In the genomic region with DNA sequence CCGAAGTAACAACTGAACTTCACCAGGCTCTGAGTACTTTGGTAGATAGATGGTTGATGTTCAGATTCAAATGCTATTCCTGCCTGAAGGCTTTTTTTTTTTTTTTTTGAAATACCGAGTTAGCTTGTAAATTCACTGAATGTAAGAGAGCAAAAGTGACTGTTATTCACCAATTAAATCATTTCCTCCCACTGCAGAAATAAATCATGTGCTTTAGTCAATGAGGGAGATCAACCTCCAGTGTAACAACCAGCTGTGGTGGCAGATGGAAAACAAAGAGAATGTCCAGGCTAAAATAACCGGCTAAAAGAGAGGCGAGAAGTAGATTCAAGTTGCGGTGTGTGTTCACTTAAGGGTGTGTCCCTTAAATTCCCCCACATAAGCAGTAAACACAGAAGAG, we compare ENCODE assay signal across 18 mouse cellular contexts.
DNase-seq lines count a peak whose midpoint lies in the region; ATAC-seq and TF ChIP-seq lines count a peak whose summit lies in the region.
"Had no signal": no experiment of that assay in that cellular context is flagged by ENCODE, and none has a peak within 500 bp of the region (broad histone marks: within the 10 kb centered on the region; RNA-seq: fewer than 3 reads in every experiment).

No protein-coding gene starts in this region.

- no peak overlapping the region for H3K4me3 ChIP-seq in kidney, embryonic 15.5 days (replicated peaks)
- H3K4me3 ChIP-seq in midbrain, embryonic 15.5 days = no peak overlapping the region
- H3K4me3 ChIP-seq: embryonic facial prominence, embryonic 10.5 days; embryonic facial prominence, embryonic 12.5 days; forebrain, embryonic 13.5 days; forebrain, embryonic 15.5 days had no signal

- no peaks in the 10 kb centered on the region for H3K36me3 ChIP-seq in kidney, embryonic 15.5 days
- H3K36me3 ChIP-seq in midbrain, embryonic 15.5 days (replicated peaks) = no peaks in the 10 kb centered on the region
- H3K36me3 ChIP-seq: embryonic facial prominence, embryonic 10.5 days; embryonic facial prominence, embryonic 12.5 days; forebrain, embryonic 15.5 days had no signal

- DNase-seq in kidney, adult 18-20 months = no peak
- peak; percentile 7 for DNase-seq in brain, embryonic 14.5 days (ENCODE audit: low read depth)
- peak; percentile 36 for DNase-seq in mesoderm, embryonic 11.5 days (ENCODE audit: low read depth, low spot score)
- DNase-seq: adrenal gland, adult 2 months; adrenal gland, postnatal 10 days; adrenal gland, postnatal 25 days; cerebellum, adult 11-12 months; cerebellum, adult 2 months; cerebellum, adult 9-10 months; cerebellum, postnatal 10 days; cerebellum, postnatal 25 days; forebrain, postnatal 0 days had no signal

- no peaks in the 10 kb centered on the region for H3K4me1 ChIP-seq in kidney, embryonic 15.5 days
- no peaks in the 10 kb centered on the region for H3K4me1 ChIP-seq in midbrain, embryonic 15.5 days
- H3K4me1 ChIP-seq: embryonic facial prominence, embryonic 10.5 days; embryonic facial prominence, embryonic 12.5 days; forebrain, embryonic 13.5 days; forebrain, embryonic 15.5 days had no signal

- TF ChIP-seq POLR2A in brain, embryonic 14.5 days (IDR thresholded peaks at IDR 0.05; ENCODE audit: borderline replicate concordance, extremely low read depth, insufficient read depth, insufficient read length, poor library complexity, severe bottlenecking) = no peak

- H3K9me3 ChIP-seq in kidney, embryonic 15.5 days (replicated peaks) = no peaks in the 10 kb centered on the region
- H3K9me3 ChIP-seq in midbrain, embryonic 15.5 days = no peaks in the 10 kb centered on the region
- H3K9me3 ChIP-seq: embryonic facial prominence, embryonic 10.5 days; embryonic facial prominence, embryonic 12.5 days; forebrain, embryonic 13.5 days; forebrain, embryonic 15.5 days had no signal

- no peak overlapping the region for H3K4me2 ChIP-seq in kidney, embryonic 15.5 days
- no peak overlapping the region for H3K4me2 ChIP-seq in midbrain, embryonic 15.5 days
- H3K4me2 ChIP-seq: embryonic facial prominence, embryonic 12.5 days; forebrain, embryonic 13.5 days; forebrain, embryonic 15.5 days had no signal

- no peak overlapping the region for H3K9ac ChIP-seq in kidney, embryonic 15.5 days
- no peak overlapping the region for H3K9ac ChIP-seq in midbrain, embryonic 15.5 days
- H3K9ac ChIP-seq: embryonic facial prominence, embryonic 12.5 days; forebrain, embryonic 13.5 days; forebrain, embryonic 15.5 days; forebrain, postnatal 0 days had no signal

- H3K27ac ChIP-seq in kidney, embryonic 15.5 days = no peak overlapping the region
- H3K27ac ChIP-seq in midbrain, embryonic 15.5 days = no peak overlapping the region
- H3K27ac ChIP-seq: embryonic facial prominence, embryonic 10.5 days; embryonic facial prominence, embryonic 12.5 days; forebrain, embryonic 13.5 days; forebrain, embryonic 15.5 days had no signal

- TF ChIP-seq CTCF in brain, embryonic 14.5 days (IDR thresholded peaks at IDR 0.05; ENCODE audit: borderline replicate concordance, extremely low read depth, insufficient read depth, insufficient read length) = no peak

- WGBS in kidney, embryonic 15.5 days = 43% methylated on average over 5 of the region's 5 CpGs
- WGBS in midbrain, embryonic 15.5 days = 88% methylated on average over 5 of the region's 5 CpGs

- H3K27me3 ChIP-seq in kidney, embryonic 15.5 days = no peaks in the 10 kb centered on the region
- no peaks in the 10 kb centered on the region for H3K27me3 ChIP-seq in midbrain, embryonic 15.5 days (replicated peaks)
- H3K27me3 ChIP-seq: embryonic facial prominence, embryonic 12.5 days; forebrain, embryonic 13.5 days; forebrain, embryonic 15.5 days had no signal

- ATAC-seq in kidney, embryonic 15.5 days (replicated peaks; ENCODE audit: low FRiP score) = 0 out of 2 replicates have a peak, but pooled peaks have one; percentile 43
- ATAC-seq in midbrain, embryonic 15.5 days (replicated peaks) = no peak
- ATAC-seq: forebrain, embryonic 13.5 days; forebrain, embryonic 15.5 days; forebrain, postnatal 0 days had no signal
